Mouse (Mus musculus) induced T-regulatory cell, adult 2 months (primary cell): ENCODE measurements around the gene Ppp2r3c.
"Not testable (repeated sequence)": the region's sequence is repeated elsewhere in the genome, so short reads cannot be mapped to it uniquely, and the experiment has no call there.

ENCODE experiments used
- DNase-seq: peaks from one replicate; pipeline ENCODE4 v3.0.0-alpha.2; 2012; ENCODE audit warnings: low read depth

Gene Ppp2r3c

DNA sequence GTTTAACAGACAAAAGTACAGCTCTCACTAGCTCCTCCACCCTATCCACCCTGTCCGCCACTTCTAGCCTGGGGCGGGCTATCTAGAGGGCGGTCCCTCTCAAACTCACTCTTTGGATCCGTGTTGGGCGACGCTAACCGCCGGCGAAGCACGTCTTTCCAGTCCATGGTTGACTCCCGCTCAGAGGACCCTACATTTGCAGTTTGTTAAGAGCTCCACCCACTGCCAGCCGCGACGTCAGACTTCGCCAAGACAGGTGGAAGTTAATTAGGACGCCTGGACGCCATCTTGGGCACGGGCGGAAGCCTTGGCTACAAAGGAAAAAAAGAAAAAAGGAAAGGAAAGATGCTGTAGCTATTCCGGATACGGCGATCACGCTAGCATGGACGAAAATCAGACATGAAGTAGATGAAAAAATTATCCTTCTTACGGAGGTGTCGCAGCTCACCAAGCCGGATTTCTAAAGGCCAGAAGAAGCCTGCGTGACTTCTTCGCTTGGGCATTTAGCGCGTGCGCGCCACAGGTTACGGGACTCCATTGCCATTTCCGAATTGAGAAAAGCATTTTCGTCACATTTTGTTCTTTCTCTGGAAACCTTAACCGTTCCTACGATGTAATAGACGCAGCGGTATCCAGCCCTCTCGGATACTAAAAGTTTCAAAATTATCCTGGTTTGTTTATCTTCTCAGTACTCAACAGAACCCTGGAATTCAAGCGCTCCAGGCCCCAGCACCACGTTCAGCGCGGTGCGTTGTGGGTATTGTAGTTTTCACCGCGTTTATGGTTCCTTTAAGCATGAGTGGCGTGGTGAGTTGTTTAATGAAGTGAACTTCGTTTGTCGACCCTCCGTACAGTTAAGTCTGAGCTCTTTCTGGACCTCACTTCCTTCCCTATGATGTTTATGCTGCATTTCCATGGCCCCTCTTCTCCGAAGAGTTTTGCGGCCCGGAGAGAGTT lies at the start of gene Ppp2r3c:
Ppp2r3c (minus strand) TSS at position 514 of the 957 bp plus-strand sequence.
- peak; percentile 98 for DNase-seq

DNA sequence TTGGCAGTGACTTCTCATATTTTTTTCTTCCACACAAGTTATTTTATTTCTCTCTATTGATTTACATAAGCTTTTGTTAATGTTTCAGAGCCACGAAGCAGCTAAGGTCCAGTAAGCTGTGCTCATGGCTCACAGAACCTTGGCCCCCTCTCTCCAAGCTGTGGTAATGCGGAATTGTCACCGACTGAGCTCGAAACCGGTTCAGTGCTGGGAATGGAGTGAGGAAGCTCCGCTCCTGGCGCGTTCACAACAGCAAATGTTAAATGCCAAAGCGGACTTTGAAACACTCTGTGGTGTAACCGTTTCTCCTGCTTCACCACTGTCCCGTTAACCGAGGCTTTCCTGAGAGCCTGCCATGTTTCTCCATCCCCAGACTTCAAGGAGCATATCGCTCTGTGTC lies 41.8 kb upstream of the Ppp2r3c start:
- DNase-seq = no peak

DNA sequence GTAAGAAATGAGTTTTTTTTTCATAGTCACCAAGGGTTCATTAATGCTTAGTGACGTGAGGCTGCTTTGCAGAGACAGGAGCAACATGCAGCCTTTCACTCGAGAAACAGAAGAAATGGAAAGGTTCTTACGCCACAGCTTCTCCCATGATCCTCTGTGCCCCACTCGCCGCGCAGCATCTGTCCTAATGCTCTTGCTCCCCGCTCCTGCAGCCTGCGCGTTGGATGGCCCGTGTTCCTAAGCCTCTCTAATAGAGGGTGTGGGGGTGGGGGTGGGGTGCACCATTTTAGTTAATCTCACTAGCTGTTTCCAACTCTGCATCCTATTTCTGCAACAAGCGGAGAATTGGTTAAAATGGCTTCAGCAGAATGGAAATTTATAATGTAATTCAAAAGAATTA lies 41.2 kb upstream of the Ppp2r3c start:
- no peak for DNase-seq

DNA sequence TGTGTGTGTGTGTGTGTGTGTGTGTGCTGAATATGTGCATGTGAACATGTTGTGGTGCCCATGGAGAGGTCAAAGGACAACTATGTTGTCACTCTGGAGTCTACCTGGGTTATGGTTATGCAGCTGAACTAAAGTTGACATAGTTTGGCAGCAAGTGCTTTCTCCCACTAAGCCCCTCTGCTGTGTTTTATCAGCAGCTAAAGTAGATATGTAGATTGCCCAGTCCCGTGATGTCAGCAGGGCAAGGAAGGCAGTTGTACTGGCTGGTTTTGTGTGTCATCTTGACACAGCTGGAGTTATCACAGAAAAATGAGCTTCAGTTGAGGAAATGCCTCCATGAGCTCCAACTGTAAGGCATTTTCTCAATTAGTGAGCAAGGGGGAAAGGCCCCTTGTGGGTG lies 40.2 kb upstream of the Ppp2r3c start:
- DNase-seq = not testable (repeated sequence)

DNA sequence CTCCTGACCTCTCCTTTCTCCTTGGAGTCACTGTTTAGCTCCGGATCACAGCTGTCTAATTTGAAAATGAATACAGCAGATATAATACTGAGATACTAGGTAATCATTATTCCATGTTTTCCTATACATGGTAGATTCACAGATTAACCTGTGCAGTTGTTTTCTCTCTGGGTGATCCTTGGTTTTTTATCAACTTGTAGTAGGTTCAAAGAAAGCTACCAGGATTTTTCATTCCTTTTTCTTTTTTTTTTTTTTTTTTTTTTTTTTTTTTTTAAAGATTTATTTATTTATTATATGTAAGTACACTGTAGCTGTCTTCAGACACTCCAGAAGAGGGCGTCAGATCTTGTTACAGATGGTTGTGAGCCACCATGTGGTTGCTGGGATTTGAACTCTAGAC lies 35.7 kb upstream of the Ppp2r3c start:
- not testable (repeated sequence) for DNase-seq

DNA sequence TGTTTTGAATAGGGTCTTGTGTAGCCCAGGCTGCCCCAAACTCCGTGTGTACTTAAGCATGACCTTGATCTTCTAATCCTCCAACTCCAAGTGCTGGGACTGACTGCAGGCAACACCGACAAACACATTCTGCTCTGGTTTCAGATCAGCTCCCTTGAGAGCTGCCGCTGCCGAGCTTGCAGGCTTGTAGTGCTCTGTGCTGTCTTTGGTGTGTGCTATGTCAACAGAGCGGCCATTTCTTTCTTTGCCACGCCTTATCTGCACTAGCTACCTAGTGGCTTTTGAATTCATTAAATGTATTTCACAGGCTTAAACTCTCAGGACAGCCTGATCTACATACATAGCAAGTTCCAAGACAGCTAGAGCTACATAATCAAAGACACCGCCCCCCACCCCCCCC lies 30.9 kb upstream of the Ppp2r3c start:
- no peak for DNase-seq

DNA sequence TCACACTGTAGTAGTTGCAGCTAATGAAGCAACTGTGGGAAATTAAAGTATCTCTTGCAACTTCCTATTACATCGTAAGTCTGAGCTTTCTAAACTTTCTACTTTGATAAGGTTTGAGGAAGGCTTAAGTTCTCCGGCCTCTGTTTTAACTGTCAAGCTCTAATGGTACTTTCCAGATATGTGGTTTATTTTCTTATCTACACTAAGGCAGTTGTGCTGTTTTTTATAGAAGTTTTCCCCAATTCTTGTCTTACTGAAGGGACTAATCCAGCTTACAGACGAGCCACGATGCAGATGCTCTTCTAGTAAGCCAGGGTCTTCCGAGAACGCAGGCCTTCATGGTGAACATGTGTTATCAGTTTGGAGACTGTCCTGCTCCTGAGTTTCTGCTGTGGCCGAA lies 26.6 kb upstream of the Ppp2r3c start:
- no peak for DNase-seq

DNA sequence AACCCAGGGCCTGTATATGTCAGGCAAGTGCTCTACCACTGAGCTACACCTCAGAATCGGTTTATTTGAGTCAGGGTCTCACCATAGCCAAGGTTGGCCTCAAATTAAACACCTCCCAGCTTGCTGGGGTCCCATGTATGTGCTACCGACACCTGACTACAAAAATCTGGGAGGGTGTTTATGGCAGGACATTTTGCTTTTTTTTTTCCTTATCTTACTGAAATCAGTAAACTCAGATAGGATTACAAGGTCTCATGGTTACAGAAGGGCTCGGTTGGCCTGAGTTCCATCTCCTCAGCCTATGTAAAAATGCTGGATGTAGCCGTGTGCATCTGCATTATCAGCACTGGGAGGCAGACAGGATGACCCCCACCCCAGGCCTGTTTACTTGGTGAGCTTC lies 26.0 kb upstream of the Ppp2r3c start:
- DNase-seq = no peak

DNA sequence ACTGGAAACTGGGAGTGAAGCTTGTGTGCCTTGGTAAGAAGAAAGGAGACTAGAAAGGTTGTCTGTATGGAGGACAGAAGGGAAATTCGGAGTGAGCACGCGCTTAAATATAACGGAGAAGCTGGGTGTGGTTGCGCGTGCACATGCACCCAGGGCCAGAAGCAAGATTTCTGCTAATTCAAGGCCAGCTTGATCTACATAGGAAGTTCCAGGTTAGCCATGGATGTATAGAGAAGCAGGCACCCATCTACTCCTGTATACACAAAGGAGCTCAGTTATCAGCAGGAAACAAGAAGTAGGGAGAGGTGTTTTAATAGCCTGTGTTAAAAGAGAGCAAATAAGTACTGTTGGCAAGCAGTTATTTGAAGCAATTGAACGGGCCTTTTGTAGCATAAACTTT lies 22.9 kb upstream of the Ppp2r3c start:
- no peak for DNase-seq

DNA sequence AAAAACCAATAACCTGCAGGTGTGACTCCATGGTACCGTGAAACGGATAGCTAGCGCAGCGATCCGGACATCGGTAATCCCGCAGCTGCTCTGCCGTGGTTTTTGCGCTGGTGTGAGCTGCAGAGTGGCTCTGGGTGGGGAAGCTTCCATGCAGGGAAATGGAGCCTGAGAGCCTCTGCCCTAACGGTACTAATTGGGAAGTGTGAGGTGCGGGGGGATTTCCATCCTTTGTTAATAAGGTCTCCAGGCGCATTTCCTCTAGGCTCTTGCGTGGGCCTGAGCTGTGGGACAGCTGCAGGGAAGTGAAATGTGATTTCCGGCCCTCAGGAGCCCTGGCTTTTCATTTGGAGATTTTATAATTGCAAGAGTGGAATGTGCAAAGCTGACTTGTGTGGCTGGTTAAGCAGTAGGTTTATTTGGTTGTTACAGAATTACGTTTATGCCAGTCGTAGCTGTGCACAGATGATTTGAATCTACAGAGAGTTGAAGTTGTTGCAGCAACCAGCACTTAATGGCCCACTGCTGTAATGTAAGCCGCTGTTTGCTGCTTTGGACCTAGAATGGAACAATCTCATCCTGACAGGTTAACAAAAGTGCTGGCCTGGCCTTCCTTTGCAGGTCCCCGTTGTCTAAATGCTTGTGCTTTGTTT lies 19.0 kb upstream of the Ppp2r3c start:
- DNase-seq = no peak

DNA sequence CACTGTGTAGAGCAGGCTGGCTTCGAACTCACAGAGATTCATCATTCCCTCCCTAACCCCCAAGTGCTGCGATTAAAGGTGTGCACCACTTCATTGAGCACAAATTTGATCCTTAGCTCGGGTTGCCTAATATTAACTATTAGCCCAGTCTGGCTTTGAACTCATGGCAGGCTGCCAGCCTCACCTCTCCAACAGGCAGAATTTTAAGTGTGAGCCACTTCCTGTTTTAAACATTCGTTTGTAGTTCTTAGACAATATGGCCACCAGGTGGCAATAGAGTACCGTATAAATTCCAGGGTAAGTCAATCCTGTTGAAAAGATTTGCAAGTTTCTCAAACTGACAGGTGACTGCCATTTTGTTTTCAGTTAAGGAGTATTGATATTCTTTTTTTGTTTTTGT lies 12.4 kb upstream of the Ppp2r3c start:
- peak; percentile 97 for DNase-seq

DNA sequence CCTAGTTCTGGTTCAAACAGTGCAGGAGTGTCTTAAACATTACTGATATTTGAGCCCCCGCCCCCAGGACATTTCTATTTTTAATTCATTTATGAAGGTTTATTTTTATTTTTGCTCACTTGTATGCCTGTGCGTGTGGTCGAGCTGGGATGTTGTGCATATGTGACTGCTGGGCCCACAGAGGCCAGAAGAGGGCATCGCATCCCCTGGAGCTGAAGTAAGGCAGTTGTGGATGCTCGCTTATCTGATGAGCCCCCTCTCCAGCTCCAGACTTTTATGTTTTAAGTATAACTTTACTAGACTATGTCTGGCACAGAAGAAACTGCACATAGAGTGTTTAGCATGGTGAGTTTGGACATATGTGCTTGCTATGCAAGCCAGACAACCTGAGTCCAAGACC lies 11.1 kb upstream of the Ppp2r3c start:
- peak; percentile 18 for DNase-seq

DNA sequence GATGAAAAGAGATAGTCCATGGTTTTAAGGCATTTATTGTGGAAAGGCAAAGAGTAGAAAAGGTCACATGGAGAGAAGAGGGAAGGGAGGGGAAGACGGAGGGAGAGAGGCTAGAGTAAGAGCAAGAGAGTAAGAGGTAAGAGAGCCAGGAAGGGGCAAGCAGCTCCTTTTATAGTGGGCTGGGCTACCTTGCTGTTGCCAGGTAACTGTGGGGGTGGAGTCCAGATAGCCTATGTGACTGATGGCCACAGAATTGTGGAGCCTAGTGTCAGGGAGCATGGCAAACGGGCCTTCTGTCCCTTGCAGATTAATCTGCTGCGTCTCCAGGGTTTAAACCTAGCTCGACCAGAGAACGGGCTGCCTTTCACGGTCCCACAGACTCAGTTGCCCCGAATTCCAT lies 9.0 kb upstream of the Ppp2r3c start:
- no peak for DNase-seq

DNA sequence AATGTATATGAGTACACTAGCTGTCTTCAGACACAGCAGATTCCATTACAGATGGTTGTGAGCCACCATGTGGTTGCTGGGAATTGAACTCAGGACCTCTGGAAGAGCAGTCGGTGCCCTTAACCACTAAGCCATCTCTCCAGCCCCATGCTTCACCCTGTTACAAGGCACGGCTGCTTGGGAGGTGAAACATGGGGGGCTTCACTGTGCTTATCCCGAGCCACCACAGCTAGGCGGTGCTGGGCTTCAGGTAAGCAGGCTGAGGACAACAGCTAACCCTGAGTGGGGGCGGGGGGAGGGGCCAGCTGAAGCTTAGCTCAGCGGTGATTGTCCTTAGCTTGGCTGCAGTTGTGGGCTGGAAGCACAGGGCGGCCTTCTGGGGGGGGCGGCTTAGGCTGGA lies 6.7 kb upstream of the Ppp2r3c start:
- DNase-seq = no peak

DNA sequence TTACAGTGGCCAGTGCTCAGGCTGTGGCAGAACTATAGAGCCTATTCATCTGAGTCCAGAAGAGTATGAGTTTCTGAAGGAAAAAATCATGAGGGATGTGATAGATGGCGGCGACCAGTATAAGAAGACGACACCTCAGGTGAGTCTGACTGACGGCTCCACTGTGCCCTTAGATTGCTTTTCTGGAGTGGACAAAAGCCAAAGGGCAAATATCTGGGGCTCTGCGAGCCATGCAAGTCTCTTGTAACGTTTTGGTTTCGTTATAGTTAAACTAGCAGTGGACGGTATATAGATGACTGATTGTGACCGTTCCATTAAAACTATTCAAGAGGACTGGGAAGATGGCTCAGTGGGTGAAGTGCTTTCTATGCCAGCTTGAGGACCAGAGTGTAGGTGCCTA lies 5.9 kb upstream of the Ppp2r3c start:
- no peak for DNase-seq

DNA sequence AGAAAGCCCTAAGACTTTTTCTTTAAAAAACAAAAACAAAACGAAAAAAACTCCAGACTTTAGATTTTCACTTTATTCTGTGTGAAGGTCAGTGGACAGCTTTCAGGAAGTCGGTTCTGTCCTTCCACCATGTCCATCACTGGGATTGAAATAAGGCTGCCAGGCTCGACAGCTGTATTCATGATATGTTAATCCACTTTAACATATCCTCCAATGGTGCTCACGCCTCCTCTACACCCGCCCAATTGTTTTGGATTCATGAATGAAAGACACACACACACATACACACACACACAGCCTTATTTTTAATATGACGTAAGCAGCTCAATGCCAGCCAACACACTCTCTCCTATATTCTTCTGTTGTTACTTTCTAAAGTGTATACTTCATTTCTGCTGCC lies 4.8 kb upstream of the Ppp2r3c start:
- no peak for DNase-seq

DNA sequence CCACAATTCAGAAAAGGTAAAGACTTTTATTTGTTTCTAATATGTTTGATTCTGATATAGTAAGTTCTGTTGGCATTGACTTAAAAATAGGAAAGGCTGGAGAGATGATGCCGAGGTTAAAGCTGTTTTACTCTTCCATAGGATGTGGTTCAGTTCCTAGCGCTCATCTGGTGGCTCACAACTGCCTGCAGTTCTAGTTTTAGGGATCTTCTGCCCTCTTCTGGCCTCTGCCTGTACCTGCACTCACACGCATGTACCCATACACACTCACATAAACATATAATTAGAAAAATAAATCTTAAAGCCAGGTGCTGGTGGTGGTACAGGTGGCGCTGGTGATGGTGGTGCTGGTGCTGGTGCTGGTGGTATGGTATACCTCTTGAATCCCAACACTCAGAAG lies 3.6 kb upstream of the Ppp2r3c start:
- DNase-seq = peak; percentile 20

DNA sequence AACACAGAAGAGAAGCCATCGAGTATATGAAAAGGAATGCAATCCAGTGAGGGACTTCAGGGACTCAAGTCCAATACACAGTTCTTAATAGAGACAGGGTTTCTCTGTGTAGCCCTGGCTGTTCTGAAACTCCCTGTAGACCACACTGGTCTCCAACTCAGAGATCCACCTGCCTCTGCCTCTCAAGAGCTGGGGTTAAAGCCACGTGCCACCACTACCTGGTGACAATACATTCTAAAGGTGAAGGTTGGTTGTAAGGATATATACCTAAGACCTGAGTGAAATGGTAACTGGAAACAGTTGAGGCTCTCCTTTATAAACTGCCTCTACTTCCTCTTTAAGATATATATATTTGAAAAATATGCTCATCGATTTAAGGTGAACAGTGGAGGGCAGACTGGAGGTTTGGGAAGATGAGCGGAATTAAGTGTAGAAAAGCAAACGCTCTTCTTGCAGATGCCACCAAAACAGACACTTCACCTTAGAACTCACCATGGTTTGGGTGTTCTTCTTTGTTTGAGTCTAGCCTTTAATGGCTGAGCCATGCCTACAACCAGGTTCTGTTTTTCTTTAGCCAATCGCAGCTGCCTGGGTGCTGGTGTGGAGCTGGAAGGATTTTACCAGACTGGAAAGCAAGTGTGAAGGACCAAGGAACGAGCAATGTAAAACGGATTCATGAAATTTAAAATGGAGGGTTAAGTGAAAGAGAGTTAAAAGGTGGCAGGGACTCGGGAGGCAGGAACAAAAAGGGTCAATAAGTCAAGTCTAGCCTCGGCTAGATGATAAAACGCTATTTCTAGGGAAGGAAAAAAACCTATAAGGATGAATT lies 1.1 kb downstream of the Ppp2r3c start:
- DNase-seq = peak; percentile 49

DNA sequence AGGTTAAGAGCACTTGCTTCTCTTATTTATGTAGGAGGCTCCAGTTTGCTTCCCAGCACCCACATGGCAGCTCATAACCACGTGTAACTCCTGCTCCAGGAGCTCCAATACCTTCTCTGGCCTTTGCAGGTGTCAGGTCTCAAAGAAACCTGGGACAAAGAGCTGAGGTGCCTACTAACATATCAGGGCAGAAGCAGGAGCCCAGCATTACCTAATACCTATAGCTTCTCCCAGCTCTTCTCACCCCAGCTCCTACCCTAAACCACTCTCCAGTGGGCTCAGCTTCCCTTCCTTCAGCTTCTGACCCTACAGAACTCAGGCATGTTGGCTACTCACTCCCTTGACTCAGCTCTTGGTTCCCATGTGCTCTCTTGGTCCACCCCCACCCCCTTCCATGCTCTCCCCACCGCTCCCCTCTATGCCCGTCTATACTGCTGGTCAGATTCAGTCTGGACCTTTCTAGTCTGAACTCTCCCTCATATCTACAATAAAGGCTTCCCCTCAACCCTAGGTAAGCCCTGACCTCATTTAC lies 1.9 kb downstream of the Ppp2r3c start:
- DNase-seq = no peak

DNA sequence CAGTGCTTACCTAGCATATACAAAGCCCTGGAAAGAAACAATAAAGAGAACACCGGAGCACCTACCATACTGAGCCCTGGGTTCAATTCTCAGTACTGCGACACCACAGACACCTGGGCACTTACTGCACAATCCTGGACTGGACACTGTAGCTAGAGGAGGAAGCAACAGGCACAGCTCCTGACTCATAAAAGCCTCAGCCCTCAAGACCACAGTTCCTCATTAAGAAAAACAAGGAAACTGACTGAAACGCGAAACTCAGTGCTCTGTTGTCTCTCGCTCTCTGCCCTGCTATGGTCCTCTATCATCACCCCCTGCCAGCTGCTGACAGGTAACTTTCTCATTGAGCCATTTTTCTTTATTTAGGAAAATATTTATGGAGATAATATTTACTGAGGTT lies 3.5 kb downstream of the Ppp2r3c start, which contains the start of gene 1110008L16Rik:
1110008L16Rik (plus strand) TSS at position 242 of the 400 bp plus-strand sequence.
- no peak for DNase-seq

DNA sequence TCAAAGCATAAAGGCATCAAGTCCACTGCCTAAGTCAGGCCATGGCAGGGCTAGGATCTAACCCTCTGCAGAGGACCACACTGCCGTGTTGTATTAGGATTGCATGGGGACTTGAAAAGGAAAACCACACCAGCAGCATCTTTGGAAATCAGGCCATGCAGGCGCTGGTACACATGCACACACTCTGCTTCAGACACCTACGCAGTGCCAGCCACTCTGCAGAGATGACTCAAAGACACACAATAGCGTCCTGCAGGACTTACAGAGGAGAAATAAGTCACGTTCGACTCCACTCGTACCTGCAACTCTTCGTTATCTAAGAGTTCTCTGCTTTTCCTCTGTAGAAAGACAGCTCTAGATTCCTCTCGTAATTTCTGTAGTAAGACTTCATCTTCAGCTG lies 4.7 kb downstream of the Ppp2r3c start:
- DNase-seq = no peak

DNA sequence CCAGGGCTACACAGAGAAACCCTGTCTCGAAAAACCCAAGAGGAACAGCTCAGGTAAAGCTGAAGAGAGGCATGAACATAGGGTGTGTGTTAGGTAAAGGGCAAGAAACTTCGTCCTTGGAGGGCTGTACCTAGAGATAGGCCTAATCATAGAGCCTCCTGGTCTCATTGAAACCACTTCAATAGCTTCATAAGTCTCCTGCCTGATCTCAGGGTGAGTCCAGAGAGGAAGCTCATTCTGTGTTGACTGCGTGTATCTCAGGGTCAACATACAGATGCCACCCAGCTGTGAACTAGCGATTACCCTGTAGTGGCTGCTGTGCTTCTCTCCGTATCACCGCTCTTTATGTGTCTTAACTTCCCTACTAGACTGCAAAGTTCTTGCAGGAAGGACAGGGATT lies 25.2 kb downstream of the Ppp2r3c start:
- not testable (repeated sequence) for DNase-seq
